Mouse (Mus musculus) lung, embryonic 14.5 days (tissue): ENCODE measurements around the gene Arhgef28. TPM values are rescaled to one million over a fixed set of nuclear protein-coding genes. Genes with fewer than 3 reads are reported as not detected.
"Not testable (repeated sequence)": the region's sequence is repeated elsewhere in the genome, so short reads cannot be mapped to it uniquely, and the experiment has no call there.

Source experiments
- ATAC-seq: fragments of 200-750 bp; cut with Nextera tagmentation; 2 replicates; pipeline ENCODE4 v1.8.0; 2017; ENCODE audit warnings: mild to moderate bottlenecking, moderate TSS enrichment, moderate library complexity; ENCODE audit not compliant: insufficient read depth
- DNase-seq: peaks from one replicate; pipeline ENCODE4 v3.0.0-alpha.2; 2015
- H3K27ac ChIP-seq: fragments of 300-500 bp; sonication (generic); 2 replicates; pipeline ENCODE4 v1.5.1; 2014; ENCODE audit warnings: low read depth, mild to moderate bottlenecking, moderate library complexity
- H3K27me3 ChIP-seq: fragments of 300-500 bp; sonication (generic); 2 replicates; pipeline ENCODE4 v1.6.1; 2014; ENCODE audit warnings: low read length, control low read depth; ENCODE audit not compliant: insufficient read depth
- H3K36me3 ChIP-seq: fragments of 300-500 bp; sonication (generic); 2 replicates; pipeline ENCODE4 v1.6.1; 2014; ENCODE audit warnings: control low read depth; ENCODE audit not compliant: insufficient read depth
- H3K4me1 ChIP-seq: fragments of 300-500 bp; sonication (generic); 2 replicates; pipeline ENCODE4 v1.6.1; 2014; ENCODE audit warnings: antibody characterized with exemption, control low read depth; ENCODE audit not compliant: insufficient read depth
- H3K4me2 ChIP-seq: fragments of 300-500 bp; sonication (generic); 2 replicates; pipeline ENCODE4 v1.6.1; 2014; ENCODE audit warnings: mild to moderate bottlenecking
- H3K4me3 ChIP-seq: fragments of 300-500 bp; sonication (generic); 2 replicates; pipeline ENCODE4 v1.5.1; 2014; ENCODE audit warnings: low read depth, low read length
- H3K9ac ChIP-seq: fragments of 300-500 bp; sonication (generic); 2 replicates; pipeline ENCODE4 v1.6.1; 2014
- H3K9me3 ChIP-seq: fragments of 300-500 bp; sonication (generic); 2 replicates; pipeline ENCODE4 v1.6.1; 2016; ENCODE audit warnings: low read depth, low read length, control low read depth
- CTCF ChIP-seq: IDR thresholded peaks from 2 replicates; pipeline ENCODE4 v1.5.1; 2016; ENCODE audit warnings: antibody characterized with exemption, low read depth
- WGBS: fragments of 180-500 bp; shearing (Covaris S2); extraction: QIAGEN DNeasy Blood & Tissue Kit; methylation state at CpG from one replicate; pipeline ENCODE4 v1.1.7; 2014; 5-methylcytosine and 5-hydroxymethylcytosine counted together
- polyA plus RNA-seq: library from polyadenylated mRNA; unstranded; fragments of >200 nt; fragmentation: Nextera tagmentation; extraction: Ambion mirVana; gene quantifications from 2 replicates; pipeline ENCODE4 v1.2.1, GENCODE M21; 2014

Arhgef28 gene
- polyA plus RNA-seq, 1 experiment from 2014 or later: 15.0 TPM

DNA sequence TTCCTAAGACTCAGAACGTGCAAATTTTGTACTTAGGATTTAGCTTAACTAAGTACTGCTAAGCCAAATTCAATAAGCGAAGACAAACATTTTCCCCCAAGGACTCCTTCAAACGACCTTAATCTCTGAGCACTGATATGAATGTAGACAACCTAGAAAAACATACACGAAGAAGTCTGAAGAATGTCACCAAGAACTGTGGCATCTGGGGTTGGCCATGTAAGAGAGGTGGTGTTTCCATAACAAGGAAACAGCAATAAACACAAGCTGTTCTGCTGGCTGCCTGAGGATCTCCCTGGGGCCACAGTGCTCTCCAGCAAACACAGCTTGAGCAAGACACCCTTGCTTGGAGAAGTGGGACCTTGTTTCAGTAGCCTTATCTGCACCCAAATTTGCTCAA, 87.9 kb downstream of the Arhgef28 start:
- Histone ChIP-seq H3K4me2 (no peak overlapping the region), H3K4me3 (no peak overlapping the region), H3K27me3 (no peaks in the 10 kb centered on the region), H3K9me3 (no peaks in the 10 kb centered on the region), H3K27ac (0 out of 2 replicates have a peak overlapping the region, but pooled peaks have one; percentile 28), H3K4me1 (peaks cover 15% of the 10 kb centered on the region; the same call in 1 of the 2 replicates), H3K9ac (no peak overlapping the region), H3K36me3 (no peaks in the 10 kb centered on the region)
- ATAC-seq: no peak
- no peak for TF ChIP-seq CTCF
- DNase-seq: no peak
- 47% methylated on average over 4 of the region's 4 CpGs for WGBS

DNA sequence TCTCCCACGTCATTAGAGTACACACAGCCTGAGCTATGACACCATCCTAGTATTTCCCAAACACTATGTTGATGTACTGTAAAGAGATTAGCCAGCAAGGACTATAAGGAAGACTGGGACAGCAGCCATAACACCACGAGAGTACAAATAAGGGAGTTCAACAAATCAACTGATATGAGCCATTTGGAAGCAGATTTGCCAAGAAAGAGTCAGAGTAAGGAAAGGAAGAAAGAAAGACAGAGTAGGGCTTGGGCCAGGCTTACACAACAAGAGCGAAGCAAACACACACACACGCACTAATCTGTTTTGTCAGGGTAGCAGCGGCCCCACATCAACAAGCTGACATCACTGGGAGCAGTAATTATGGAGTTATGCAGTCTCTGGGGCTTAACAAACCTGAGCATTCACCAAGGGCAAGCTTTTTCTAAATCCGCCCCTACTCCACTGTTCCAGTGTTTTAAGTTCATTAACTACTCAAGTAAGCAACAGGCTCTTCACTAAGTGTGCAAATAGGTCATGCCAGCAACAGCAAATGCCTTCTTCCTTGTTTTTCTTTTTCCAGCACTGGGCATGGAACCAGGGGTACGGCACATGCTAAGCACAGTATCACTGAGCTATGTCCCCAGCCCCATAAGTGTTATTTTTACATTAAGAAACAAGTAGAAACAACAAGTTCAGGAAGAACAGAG, 88.5 kb downstream of the Arhgef28 start:
- no peak overlapping the region for H3K9ac ChIP-seq
- TF ChIP-seq CTCF: no peak
- DNase-seq: peak; percentile 54
- H3K9me3 ChIP-seq: no peaks in the 10 kb centered on the region
- H3K27me3 ChIP-seq: no peaks in the 10 kb centered on the region
- WGBS: 52% methylated on average over 7 of the region's 7 CpGs
- H3K36me3 ChIP-seq: no peaks in the 10 kb centered on the region
- H3K4me1 ChIP-seq: peaks cover 15% of the 10 kb centered on the region; the same call in 1 of the 2 replicates
- no peak overlapping the region for H3K4me2 ChIP-seq
- peak; percentile 33; the same call in 1 of the 2 replicates for ATAC-seq
- 0 out of 2 replicates have a peak overlapping the region, but pooled peaks have one; percentile 28 for H3K27ac ChIP-seq
- H3K4me3 ChIP-seq: no peak overlapping the region

- no peaks in the 10 kb centered on the region for H3K9me3 ChIP-seq
- no peaks in the 10 kb centered on the region for H3K36me3 ChIP-seq
- no peak overlapping the region for H3K4me3 ChIP-seq
- no peak for TF ChIP-seq CTCF
- no peak overlapping the region for H3K9ac ChIP-seq
- H3K4me2 ChIP-seq: no peak overlapping the region
- WGBS: 47% methylated on average over 6 of the region's 6 CpGs
- H3K4me1 ChIP-seq: 0 out of 2 replicates have a peak, but pooled peaks cover 3% of the 10 kb centered on the region
- no peak for DNase-seq
- no peaks in the 10 kb centered on the region for H3K27me3 ChIP-seq
- H3K27ac ChIP-seq: peak overlapping the region; percentile 33; the same call in 1 of the 2 replicates
- ATAC-seq: no peak
These were observed 90.6 kb downstream of the Arhgef28 start for GRCm38 (mm10) chr13:98115650-98116049.

GRCm38 (mm10) chr13:98115051-98115450, 91.2 kb downstream of the Arhgef28 start:
- DNase-seq: no peak
- Histone ChIP-seq H3K4me3 (no peak overlapping the region), H3K27me3 (no peaks in the 10 kb centered on the region), H3K9me3 (no peaks in the 10 kb centered on the region), H3K4me2 (no peak overlapping the region), H3K9ac (no peak overlapping the region), H3K27ac (no peak overlapping the region), H3K4me1 (0 out of 2 replicates have a peak, but pooled peaks cover 3% of the 10 kb centered on the region), H3K36me3 (no peaks in the 10 kb centered on the region)
- no peak for ATAC-seq
- no peak for TF ChIP-seq CTCF
- WGBS: 53% methylated on average over 4 of the region's 4 CpGs

- no peak overlapping the region for H3K4me3 ChIP-seq
- peak overlapping the region; percentile 72 for H3K27ac ChIP-seq
- no peaks in the 10 kb centered on the region for H3K27me3 ChIP-seq
- 0 out of 2 replicates have a peak, but pooled peaks cover 1% of the 10 kb centered on the region for H3K4me1 ChIP-seq
- H3K9ac ChIP-seq: no peak overlapping the region
- no peaks in the 10 kb centered on the region for H3K36me3 ChIP-seq
- DNase-seq (peak; percentile 33), ATAC-seq (no peak)
- TF ChIP-seq CTCF: no peak
- 47% methylated on average over 7 of the region's 7 CpGs for WGBS
- H3K4me2 ChIP-seq: no peak overlapping the region
- H3K9me3 ChIP-seq: no peaks in the 10 kb centered on the region
These were observed 93.3 kb downstream of the Arhgef28 start for GRCm38 (mm10) chr13:98112812-98113503.

DNA sequence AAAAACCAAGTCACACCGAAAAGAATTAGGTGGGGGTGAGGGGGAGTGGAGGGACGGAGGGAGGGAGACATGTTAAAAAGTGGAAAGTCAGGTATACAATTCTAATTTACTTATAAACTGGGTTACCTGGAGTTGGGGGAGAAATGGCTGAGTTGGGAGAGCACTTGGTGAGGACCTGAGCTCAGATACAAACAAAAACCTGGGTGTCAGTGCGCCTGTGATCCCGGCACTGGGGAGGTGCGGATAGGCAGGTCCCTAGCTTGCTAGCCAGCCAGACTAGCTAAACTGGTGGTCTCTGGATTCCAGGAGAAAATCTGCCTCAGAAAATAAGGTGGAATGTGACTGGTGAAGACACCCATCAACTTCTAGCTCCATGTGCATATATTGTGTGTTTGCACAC, 94.7 kb downstream of the Arhgef28 start:
- no peak for ATAC-seq
- no peak for TF ChIP-seq CTCF
- no peak for DNase-seq
- Histone ChIP-seq H3K27me3 (no peaks in the 10 kb centered on the region), H3K9me3 (no peaks in the 10 kb centered on the region), H3K9ac (no peak overlapping the region), H3K36me3 (no peaks in the 10 kb centered on the region), H3K4me2 (no peak overlapping the region), H3K4me1 (no peaks in the 10 kb centered on the region), H3K27ac (no peak overlapping the region), H3K4me3 (no peak overlapping the region)
- 70% methylated on average over 5 of the region's 5 CpGs for WGBS

DNA sequence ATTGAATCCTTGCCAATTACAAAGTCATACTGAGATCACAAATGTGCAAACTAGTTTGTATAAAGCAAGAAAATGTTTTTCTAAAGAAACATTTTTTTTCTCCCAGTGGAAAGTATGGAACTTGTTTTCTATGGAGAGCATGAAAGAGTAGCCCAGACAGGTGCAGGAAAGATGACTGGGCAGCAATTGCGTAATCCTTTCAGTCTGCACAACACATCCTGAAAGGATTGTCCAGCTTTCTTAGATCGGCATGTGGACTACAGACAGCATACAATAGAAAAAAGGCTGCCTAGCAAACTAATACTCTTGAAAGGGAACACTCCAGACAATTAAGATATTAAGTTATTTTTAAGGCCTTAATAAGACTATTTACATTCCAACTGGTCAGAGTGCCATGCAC, 95.2 kb downstream of the Arhgef28 start:
- no peak for ATAC-seq
- H3K9ac ChIP-seq: no peak overlapping the region
- no peak overlapping the region for H3K4me2 ChIP-seq
- no peak overlapping the region for H3K4me3 ChIP-seq
- no peak overlapping the region for H3K27ac ChIP-seq
- TF ChIP-seq CTCF: no peak
- no peaks in the 10 kb centered on the region for H3K36me3 ChIP-seq
- H3K27me3 ChIP-seq: no peaks in the 10 kb centered on the region
- 68% methylated on average over 2 of the region's 2 CpGs for WGBS
- peak; percentile 19 for DNase-seq
- H3K4me1 ChIP-seq: no peaks in the 10 kb centered on the region
- H3K9me3 ChIP-seq: no peaks in the 10 kb centered on the region

DNA sequence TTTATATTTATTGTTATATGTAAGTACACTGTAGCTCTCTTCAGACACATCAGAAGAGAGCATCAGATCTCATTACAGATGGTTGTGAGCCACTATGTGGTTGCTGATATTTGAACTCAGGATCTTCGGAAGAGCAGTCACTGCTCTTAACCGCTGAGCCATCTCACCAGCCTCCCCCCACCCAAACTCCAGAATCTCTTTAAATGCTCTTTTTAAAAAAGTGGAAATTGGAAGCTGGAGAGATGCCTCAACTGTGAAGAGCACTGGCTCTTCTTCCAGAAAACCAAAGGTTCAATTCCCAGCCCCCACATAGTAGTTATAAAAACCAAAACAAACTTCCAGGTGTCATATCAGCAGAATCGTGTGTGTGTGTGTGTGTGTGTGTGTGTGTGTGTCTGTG, 97.8 kb downstream of the Arhgef28 start:
- not testable (repeated sequence) for H3K36me3 ChIP-seq, H3K27ac ChIP-seq, H3K9me3 ChIP-seq, H3K4me2 ChIP-seq, H3K4me3 ChIP-seq, H3K9ac ChIP-seq, ATAC-seq, H3K27me3 ChIP-seq, DNase-seq, H3K4me1 ChIP-seq
- WGBS: 85% methylated on average over 3 of the region's 3 CpGs
